8 mouse cellular contexts compared by ENCODE assay signal in the genomic region with DNA sequence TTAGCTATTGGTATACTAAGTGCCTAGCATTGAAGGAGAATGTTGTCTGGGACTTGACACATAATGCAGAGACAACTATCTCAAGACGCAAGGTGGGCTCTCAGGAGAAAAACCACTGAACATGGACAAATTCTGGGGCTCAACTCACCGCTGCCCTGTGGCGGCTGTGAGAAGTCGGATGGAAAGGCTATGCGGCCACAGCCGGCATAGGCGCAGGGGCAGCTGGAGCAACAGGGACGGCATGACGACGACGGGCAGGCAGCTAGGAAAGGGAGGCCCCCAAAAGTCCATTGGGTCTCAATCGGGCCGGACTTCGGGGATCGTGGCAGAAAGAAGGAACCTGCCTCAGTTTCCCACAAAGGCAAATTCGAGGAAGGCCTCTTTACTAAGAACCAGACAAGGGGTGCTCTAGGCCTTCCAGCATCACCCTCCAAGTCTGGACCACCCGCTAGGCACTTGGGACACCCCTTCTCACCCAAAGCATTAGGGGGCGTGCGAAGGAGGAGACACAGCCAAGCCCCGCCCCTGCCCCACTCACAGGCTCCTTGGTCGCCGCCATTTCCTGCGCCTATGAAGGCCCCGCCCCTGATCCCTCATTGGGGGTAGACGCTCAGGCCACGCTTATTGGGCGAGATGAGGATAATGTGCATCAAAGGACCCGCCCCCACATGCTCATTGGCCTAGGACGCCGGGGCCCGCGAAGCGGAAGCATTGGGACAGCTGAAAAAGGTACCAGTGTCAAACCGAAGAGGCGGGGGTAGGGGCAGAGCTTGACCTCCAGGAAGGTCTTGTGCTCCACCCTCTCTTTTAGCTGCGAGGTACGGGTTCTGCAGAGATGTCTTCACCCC. TPM values are rescaled to one million over a fixed set of nuclear protein-coding genes. Genes with fewer than 3 reads are reported as not detected.
DNase-seq lines count a peak whose midpoint lies in the region; ATAC-seq and TF ChIP-seq lines count a peak whose summit lies in the region.

A gene (minus strand): TSS at position 562 of the 848 bp plus-strand sequence.

- no peaks in the 10 kb centered on the region for H3K9me3 ChIP-seq in forebrain, embryonic 14.5 days (replicated peaks; ENCODE audit: control insufficient read depth, low read length)

- TF ChIP-seq CTCF in lung, adult 2 months (IDR thresholded peaks at IDR 0.05; ENCODE audit: insufficient read depth, low read length), result no peak

- H3K36me3 ChIP-seq in forebrain, embryonic 14.5 days (ENCODE audit: control insufficient read depth, insufficient read depth, low read length), result no peaks in the 10 kb centered on the region

- H3K9ac ChIP-seq in forebrain, embryonic 14.5 days (ENCODE audit: low read length), result peak within 1 kb of the TSS; percentile 75

- intact Hi-C loops in heart, postnatal 14 days (cut with DNase I), result no loop called here

- H3K4me1 ChIP-seq in forebrain, embryonic 14.5 days (ENCODE audit: control insufficient read depth, insufficient read depth, low read length), result peaks cover 29% of the 10 kb centered on the region
- H3K4me1 ChIP-seq in lung, adult 2 months (ENCODE audit: control insufficient read depth, insufficient read depth, low read length), result peaks cover 23% of the 10 kb centered on the region

- WGBS in forebrain, embryonic 14.5 days, result 3% methylated on average over 37 of the region's 37 CpGs
- WGBS in lung, adult 2 months, result 1% methylated on average over 37 of the region's 37 CpGs

- DNase-seq in ES-CJ7 (ENCODE audit: low read depth, low spot score), result peak; percentile 98
- DNase-seq in cerebellum, adult 11 months, result peak; percentile 95
- peak; percentile 99 for DNase-seq in forebrain, embryonic 14.5 days (ENCODE audit: low spot score)
- DNase-seq in heart, postnatal 14 days, result peak; percentile 94 to 95
- DNase-seq in layer of hippocampus, adult 18-20 months (ENCODE audit: low spot score in 2 of 2), result peak; percentile 94 to 97
- DNase-seq in lung, adult 2 months, result peak; percentile 91
- peak; percentile 97 to 99 for DNase-seq in thymus, adult 18-20 months

- H3K27ac ChIP-seq in forebrain, embryonic 14.5 days (ENCODE audit: low read depth, low read length), result peak within 1 kb of the TSS; percentile 16; the same call in 1 of the 2 replicates

- peak within 1 kb of the TSS; percentile 66 for H3K4me2 ChIP-seq in forebrain, embryonic 14.5 days (ENCODE audit: low read length)

- ATAC-seq in forebrain, embryonic 14.5 days, result peak; percentile 96
- peak; percentile 94 for ATAC-seq in neutrophil, adult 5-6 weeks (ENCODE audit: extremely low read depth, insufficient number of reproducible peaks, low FRiP score, poor library complexity, severe bottlenecking)

- no peaks in the 10 kb centered on the region for H3K27me3 ChIP-seq in forebrain, embryonic 14.5 days (replicated peaks; ENCODE audit: control insufficient read depth, insufficient read depth, low read length)

- H3K4me3 ChIP-seq in forebrain, embryonic 14.5 days (ENCODE audit: low read depth, low read length), result peak within 1 kb of the TSS; percentile 45
- peak within 1 kb of the TSS; percentile 94 for H3K4me3 ChIP-seq in lung, adult 2 months (replicated peaks; ENCODE audit: extremely low read depth, low read depth, low read length)

- TF ChIP-seq POLR2A in lung, adult 2 months (IDR thresholded peaks at IDR 0.05; ENCODE audit: borderline replicate concordance, extremely low read depth, low read depth, low read length), result peak; percentile 56; the same call in 1 of the 2 replicates

RNA-seq across cellular contexts. Expression of the gene that starts here (rescaled TPM):
- polyA plus RNA-seq in forebrain, embryonic 14.5 days (2014; fragmentation: Nextera tagmentation; extraction: Ambion mirVana), result 22.5 and 25.2 TPM in 2 replicates
- total RNA-seq in heart, postnatal 14 days (2021), result 10 to 100 TPM; 54.8 to 62.7 TPM
- 10 to 100 TPM; 24.7 to 27.9 TPM for total RNA-seq in layer of hippocampus, adult 18-20 months (2021)
- polyA plus RNA-seq in lung, adult 2 months (2012; rRNA removed), result 36.9 and 38.9 TPM in 2 replicates
- 16.4 and 24.4 TPM in 2 replicates for total RNA-seq in neutrophil, adult 5-6 weeks (2017)

Comparison
In these comparisons a context has a peak if more than half of its experiments do, and no peak if none do; other contexts are left out.
1. Peak in every context shown above with its lines: DNase-seq, ATAC-seq, H3K4me3 ChIP-seq and H3K27ac ChIP-seq.